Mouse (Mus musculus) liver, embryonic 15.5 days (tissue): ENCODE measurements around the gene Fgr. TPM values are rescaled to one million over a fixed set of nuclear protein-coding genes. Genes with fewer than 3 reads are reported as not detected.

ENCODE experiments used
- ATAC-seq: fragments of 200-750 bp; cut with Nextera tagmentation; 2 replicates; pipeline ENCODE4 v1.8.0; 2017; ENCODE audit warnings: moderate number of reproducible peaks, mild to moderate bottlenecking, moderate library complexity; ENCODE audit not compliant: insufficient read depth
- H3K27ac ChIP-seq: fragments of 300-500 bp; sonication (generic); replicated peaks from 2 replicates; pipeline ENCODE4 v1.5.1; 2015; ENCODE audit warnings: mild to moderate bottlenecking, inconsistent platforms
- H3K27me3 ChIP-seq: fragments of 300-500 bp; sonication (generic); 2 replicates; pipeline ENCODE4 v1.6.1; 2015; ENCODE audit warnings: mild to moderate bottlenecking, inconsistent platforms
- H3K36me3 ChIP-seq: fragments of 300-500 bp; sonication (generic); replicated peaks from 2 replicates; pipeline ENCODE4 v1.6.1; 2015; ENCODE audit warnings: moderate library complexity, mild to moderate bottlenecking, inconsistent platforms
- H3K4me1 ChIP-seq: fragments of 300-500 bp; sonication (generic); replicated peaks from 2 replicates; pipeline ENCODE4 v1.6.1; 2015; ENCODE audit warnings: inconsistent platforms
- H3K4me2 ChIP-seq: fragments of 300-500 bp; sonication (generic); 2 replicates; pipeline ENCODE4 v1.6.1; 2015; ENCODE audit warnings: moderate library complexity, mild to moderate bottlenecking, inconsistent platforms
- H3K4me3 ChIP-seq: fragments of 300-500 bp; sonication (generic); replicated peaks from 2 replicates; pipeline ENCODE4 v1.5.1; 2015; ENCODE audit warnings: mild to moderate bottlenecking, inconsistent platforms
- H3K9ac ChIP-seq: fragments of 300-500 bp; sonication (generic); 2 replicates; pipeline ENCODE4 v1.6.1; 2015; ENCODE audit warnings: moderate library complexity, mild to moderate bottlenecking, inconsistent platforms
- H3K9me3 ChIP-seq: fragments of 300-500 bp; sonication (generic); replicated peaks from 2 replicates; pipeline ENCODE4 v1.6.1; 2016; ENCODE audit warnings: inconsistent platforms
- WGBS: fragments of 180-500 bp; shearing (Covaris S2); methylation state at CpG from one replicate; pipeline ENCODE4 v1.1.7; 2015; ENCODE audit warnings: mixed read lengths; ENCODE audit not compliant: insufficient replicate concordance; 5-methylcytosine and 5-hydroxymethylcytosine counted together
- polyA plus RNA-seq: library from polyadenylated mRNA; unstranded; fragments of >200 nt; fragmentation: Nextera tagmentation; extraction: Ambion mirVana; gene quantifications from 2 replicates; pipeline ENCODE4 v1.2.1, GENCODE M21; 2015

The Fgr gene
- polyA plus RNA-seq, 1 experiment from 2014 or later: 2.8 TPM

GRCm38 (mm10) chr4:132944776-132945175 is 29.1 kb upstream of the Fgr start:
- Histone ChIP-seq H3K9ac (no peak overlapping the region), H3K36me3 (no peaks in the 10 kb centered on the region), H3K4me1 (peaks cover 31% of the 10 kb centered on the region), H3K27me3 (peaks cover 13% of the 10 kb centered on the region; the same call in 1 of the 2 replicates), H3K4me2 (no peak overlapping the region), H3K27ac (no peak overlapping the region; the same call in 1 of the 2 replicates), H3K9me3 (no peaks in the 10 kb centered on the region), H3K4me3 (no peak overlapping the region)
- WGBS: 49% methylated on average over 4 of the region's 4 CpGs
- no peak for ATAC-seq

DNA sequence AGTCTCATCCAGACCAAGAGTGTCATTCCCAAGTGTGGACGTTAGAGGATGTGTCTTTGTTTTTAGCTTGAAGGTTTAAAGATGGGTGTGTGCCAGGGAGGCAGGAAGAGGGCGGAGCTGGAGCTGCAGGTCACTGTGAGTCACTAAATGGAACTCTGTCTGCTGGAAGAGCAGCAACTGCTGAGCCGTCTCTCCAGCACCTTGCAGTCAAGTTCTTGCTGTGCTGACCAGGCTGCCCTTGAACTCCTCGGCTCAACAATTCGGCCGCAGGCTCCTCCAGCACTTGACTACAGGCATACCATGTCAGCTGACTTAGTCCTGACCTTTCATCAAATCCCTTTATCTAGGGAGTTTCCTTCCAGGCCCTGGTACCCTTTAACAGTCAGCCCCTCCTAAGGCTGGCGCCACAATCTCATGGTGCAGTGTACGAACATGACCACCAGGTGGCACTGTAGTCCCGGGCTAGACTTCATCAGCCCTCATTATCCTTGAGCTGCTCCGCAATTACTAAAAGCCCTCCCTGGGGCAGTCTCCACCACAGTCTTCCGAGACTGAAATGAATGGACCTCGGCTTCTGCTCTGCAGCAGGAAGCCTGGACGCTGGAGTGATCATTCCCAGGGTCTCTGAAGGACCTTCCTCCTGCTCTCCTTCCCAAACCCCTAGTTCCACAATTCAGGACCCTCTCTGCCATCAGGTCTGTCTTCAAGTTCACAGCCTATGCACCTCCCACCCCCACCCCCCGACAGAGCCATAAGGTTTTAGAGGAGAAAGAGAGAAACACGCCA is 28.4 kb upstream of the Fgr start:
- Histone ChIP-seq H3K9me3 (no peaks in the 10 kb centered on the region), H3K4me2 (peak overlapping the region; percentile 56), H3K27me3 (peaks cover 8% of the 10 kb centered on the region; the same call in 1 of the 2 replicates), H3K36me3 (no peaks in the 10 kb centered on the region), H3K9ac (no peak overlapping the region), H3K27ac (peak overlapping the region; percentile 73), H3K4me1 (peaks cover 37% of the 10 kb centered on the region), H3K4me3 (peak overlapping the region; percentile 21; the same call in 1 of the 2 replicates)
- ATAC-seq: peak; percentile 66
- 4% methylated on average over 15 of the region's 15 CpGs for WGBS

GRCm38 (mm10) chr4:132946047-132947001 is 27.6 kb upstream of the Fgr start:
- WGBS: 20% methylated on average over 27 of the region's 27 CpGs
- H3K9ac ChIP-seq: no peak overlapping the region
- ATAC-seq: peak; percentile 35

DNA sequence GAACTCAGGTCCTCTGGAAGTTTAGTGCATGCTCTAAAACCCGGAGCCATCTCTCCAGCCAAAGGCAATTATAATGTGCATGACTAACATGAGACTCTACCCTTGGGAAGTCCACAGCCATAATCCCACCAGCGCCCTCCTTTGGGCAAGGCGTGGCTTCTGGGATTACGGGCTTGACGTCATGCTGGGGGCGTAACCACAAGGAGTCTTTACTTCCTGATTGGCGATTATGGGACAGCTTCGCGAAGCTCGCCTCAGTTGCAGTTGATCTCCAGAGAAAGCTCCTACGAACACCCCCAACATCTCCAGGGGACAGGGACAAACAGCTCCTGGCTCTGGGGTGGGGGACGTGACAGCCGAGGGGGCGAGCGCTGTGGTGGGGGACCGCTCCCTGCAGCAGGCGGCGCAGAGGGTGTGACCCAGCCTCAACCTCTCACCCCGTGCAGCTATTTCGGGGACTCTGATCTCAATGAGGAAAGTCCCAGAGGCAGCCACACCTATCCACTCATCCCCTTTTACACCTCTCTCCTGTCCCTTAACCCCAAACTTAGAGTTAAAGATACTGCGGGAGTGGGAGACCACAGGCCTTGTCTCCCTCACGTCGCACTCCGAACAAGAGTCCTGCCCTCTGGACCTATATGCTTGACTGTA is 23.9 kb upstream of the Fgr start:
- WGBS: 49% methylated on average over 24 of the region's 24 CpGs
- peaks cover 31% of the 10 kb centered on the region for H3K4me1 ChIP-seq
- peak overlapping the region; percentile 43 for H3K4me2 ChIP-seq
- ATAC-seq: no peak
- no peaks in the 10 kb centered on the region for H3K9me3 ChIP-seq
- H3K27me3 ChIP-seq: 0 out of 2 replicates have a peak, but pooled peaks cover 6% of the 10 kb centered on the region
- H3K4me3 ChIP-seq: no peak overlapping the region
- no peak overlapping the region for H3K9ac ChIP-seq
- 0 out of 2 replicates have a peak overlapping the region, but pooled peaks have one; percentile 16 for H3K27ac ChIP-seq
- no peaks in the 10 kb centered on the region for H3K36me3 ChIP-seq

More at GRCm38 (mm10) chr4:132946047-132947001, 27.6 kb upstream of the Fgr start:
- Histone ChIP-seq H3K4me2 (peak overlapping the region; percentile 56), H3K27me3 (peaks cover 6% of the 10 kb centered on the region; the same call in 1 of the 2 replicates), H3K9me3 (no peaks in the 10 kb centered on the region), H3K4me3 (peak overlapping the region; percentile 21; the same call in 1 of the 2 replicates), H3K4me1 (peaks cover 37% of the 10 kb centered on the region), H3K36me3 (no peaks in the 10 kb centered on the region), H3K27ac (peak overlapping the region; percentile 73)

DNA sequence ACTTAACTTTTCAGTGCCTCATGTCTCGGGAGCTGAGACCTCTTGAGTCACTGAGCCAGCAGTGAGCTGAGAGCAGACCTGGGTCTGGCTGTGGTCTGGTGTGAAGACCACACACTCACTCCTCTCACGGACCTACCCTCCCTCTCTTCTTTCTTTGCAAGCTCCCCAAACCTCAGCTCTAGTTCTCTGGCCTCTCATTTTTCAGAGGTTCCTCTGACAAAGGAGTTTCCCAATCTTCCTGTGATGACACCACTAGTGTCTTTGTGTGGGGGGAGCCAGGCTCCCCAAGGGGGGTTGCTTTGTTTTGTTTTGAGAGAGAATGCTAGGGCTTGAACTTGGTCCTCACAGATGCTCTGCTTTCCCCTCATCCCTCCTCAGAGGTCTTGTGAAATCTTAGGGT is 22.9 kb upstream of the Fgr start:
- Histone ChIP-seq H3K4me2 (0 out of 2 replicates have a peak overlapping the region, but pooled peaks have one; percentile 17), H3K27me3 (0 out of 2 replicates have a peak, but pooled peaks cover 2% of the 10 kb centered on the region), H3K36me3 (no peaks in the 10 kb centered on the region), H3K27ac (0 out of 2 replicates have a peak overlapping the region, but pooled peaks have one; percentile 16), H3K4me3 (no peak overlapping the region), H3K4me1 (peaks cover 22% of the 10 kb centered on the region), H3K9ac (no peak overlapping the region), H3K9me3 (no peaks in the 10 kb centered on the region)
- 37% methylated on average over 2 of the region's 2 CpGs for WGBS
- no peak for ATAC-seq

DNA sequence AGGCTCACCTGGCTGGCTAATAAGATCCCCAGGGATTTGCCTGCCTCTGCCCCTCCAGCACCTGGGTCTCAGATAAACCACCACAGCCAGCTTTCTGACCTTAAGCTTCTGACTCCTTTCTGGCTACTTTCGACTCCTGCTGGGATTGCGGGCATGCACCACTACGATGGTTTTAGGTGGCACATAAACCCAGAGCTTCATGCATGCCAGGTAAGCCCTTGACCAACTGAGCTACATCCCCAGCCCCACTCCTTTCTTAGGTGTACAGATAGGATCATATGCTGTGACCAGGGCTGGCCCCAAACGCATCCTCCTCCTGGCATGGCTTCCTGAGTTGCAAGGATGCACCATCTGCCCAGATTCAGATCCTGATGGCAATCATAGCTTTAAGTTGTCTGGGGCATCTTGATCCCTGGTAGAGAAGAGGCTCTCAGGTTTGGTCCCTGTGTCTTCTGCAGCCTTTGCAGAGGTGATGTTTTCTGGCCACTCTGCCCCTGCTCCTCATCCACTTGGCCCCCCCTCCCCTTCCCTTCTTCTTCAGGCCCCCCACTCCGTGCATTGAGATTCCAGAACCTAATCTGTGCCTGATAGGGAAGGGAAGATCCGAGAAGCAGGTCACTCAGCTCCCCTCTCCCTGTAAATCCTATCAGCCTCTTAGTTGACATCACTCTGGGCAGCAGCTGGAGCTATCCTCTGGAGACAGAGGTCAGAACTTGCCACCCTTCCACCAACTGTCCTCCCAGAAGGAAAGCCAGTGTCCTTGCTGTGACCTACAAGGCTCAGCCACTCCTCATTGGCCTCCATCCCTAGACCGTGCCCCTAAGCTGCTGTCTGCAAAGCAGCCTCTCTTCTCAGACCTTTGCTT is 19.1 kb upstream of the Fgr start:
- 60% methylated on average over 7 of the region's 7 CpGs for WGBS

GRCm38 (mm10) chr4:132955395-132955791 is 18.5 kb upstream of the Fgr start:
- ATAC-seq: no peak
- no peaks in the 10 kb centered on the region for H3K9me3 ChIP-seq
- H3K27ac ChIP-seq: no peak overlapping the region
- 28% methylated on average over 2 of the region's 2 CpGs for WGBS
- H3K4me2 ChIP-seq: no peak overlapping the region
- H3K9ac ChIP-seq: no peak overlapping the region
- no peaks in the 10 kb centered on the region for H3K27me3 ChIP-seq
- H3K36me3 ChIP-seq: no peaks in the 10 kb centered on the region
- peaks cover 20% of the 10 kb centered on the region for H3K4me1 ChIP-seq
- H3K4me3 ChIP-seq: no peak overlapping the region

More for the DNA sequence above, 19.1 kb upstream of the Fgr start:
- peaks cover 19% of the 10 kb centered on the region for H3K4me1 ChIP-seq
- H3K9ac ChIP-seq: no peak overlapping the region
- H3K4me3 ChIP-seq: no peak overlapping the region
- no peak overlapping the region for H3K27ac ChIP-seq
- H3K27me3 ChIP-seq: no peaks in the 10 kb centered on the region
- H3K9me3 ChIP-seq: no peaks in the 10 kb centered on the region
- H3K4me2 ChIP-seq: no peak overlapping the region
- no peaks in the 10 kb centered on the region for H3K36me3 ChIP-seq
- no peak for ATAC-seq

GRCm38 (mm10) chr4:132958741-132959678 is 14.9 kb upstream of the Fgr start:
- Histone ChIP-seq H3K4me1 (peaks cover 30% of the 10 kb centered on the region), H3K9me3 (no peaks in the 10 kb centered on the region), H3K9ac (no peak overlapping the region), H3K27me3 (no peaks in the 10 kb centered on the region), H3K36me3 (no peaks in the 10 kb centered on the region), H3K4me3 (no peak overlapping the region), H3K27ac (peak overlapping the region; percentile 24; the same call in 1 of the 2 replicates), H3K4me2 (no peak overlapping the region)
- 37% methylated on average over 10 of the region's 10 CpGs for WGBS
- no peak for ATAC-seq

- Histone ChIP-seq H3K9me3 (no peaks in the 10 kb centered on the region), H3K4me3 (no peak overlapping the region), H3K4me2 (no peak overlapping the region), H3K27me3 (no peaks in the 10 kb centered on the region), H3K27ac (no peak overlapping the region; the same call in 1 of the 2 replicates), H3K36me3 (no peaks in the 10 kb centered on the region), H3K9ac (no peak overlapping the region), H3K4me1 (peaks cover 30% of the 10 kb centered on the region)
- WGBS: 45% methylated on average over 3 of the region's 3 CpGs
- no peak for ATAC-seq
Measured at GRCm38 (mm10) chr4:132959679-132960045, 14.2 kb upstream of the Fgr start.
